Comparison of ENCODE assay signal across 8 mouse cellular contexts in genomic region chr13:72627391-72628321, GRCm38 (mm10). TPM values are rescaled to one million over a fixed set of nuclear protein-coding genes. Genes with fewer than 3 reads are reported as not detected.
DNase-seq lines count a peak whose midpoint lies in the region; ATAC-seq lines count a peak whose summit lies in the region.

No protein-coding gene starts in this region.

- peak overlapping the region; percentile 86 for H3K4me3 ChIP-seq in megakaryocyte, embryonic 14.5 days (replicated peaks)
- H3K4me3 ChIP-seq in heart, embryonic 16.5 days (ENCODE audit: low read length), result peak overlapping the region; percentile 72
- peak overlapping the region; percentile 86 for H3K4me3 ChIP-seq in midbrain, embryonic 12.5 days

- peaks cover 42% of the 10 kb centered on the region for H3K4me1 ChIP-seq in megakaryocyte, embryonic 14.5 days
- H3K4me1 ChIP-seq in heart, embryonic 16.5 days (ENCODE audit: control insufficient read depth, insufficient read depth, low read length), result peaks cover 3% of the 10 kb centered on the region; the same call in 1 of the 2 replicates
- peaks cover 58% of the 10 kb centered on the region for H3K4me1 ChIP-seq in midbrain, embryonic 12.5 days

- H3K4me2 ChIP-seq in heart, embryonic 16.5 days (ENCODE audit: low read depth, low read length), result peak overlapping the region; percentile 93
- H3K4me2 ChIP-seq in midbrain, embryonic 12.5 days (replicated peaks), result peak overlapping the region; percentile 66

- peak; percentile 68 to 80 for DNase-seq in kidney, postnatal 4 days
- no peak for DNase-seq in adrenal gland, postnatal 36 days
- DNase-seq in gastrocnemius, postnatal 4 days (ENCODE audit: low spot score in 2 of 2), result no peak
- DNase-seq in left cerebral cortex, postnatal 36 days (ENCODE audit: low spot score in 2 of 2), result no peak

- peaks cover 98% of the 10 kb centered on the region for H3K27me3 ChIP-seq in megakaryocyte, embryonic 14.5 days (replicated peaks)
- H3K27me3 ChIP-seq in heart, embryonic 16.5 days (ENCODE audit: control insufficient read depth, insufficient read depth, low read length), result peaks cover 88% of the 10 kb centered on the region
- H3K27me3 ChIP-seq in midbrain, embryonic 12.5 days, result peaks cover 75% of the 10 kb centered on the region

- intact Hi-C loops in left cerebral cortex, postnatal 36 days (cut with DNase I), result loop anchor here (5.0 kb wide), 2 partner anchors 335 to 635 kb away; partner anchors contain the start of gene Irx4

- no peak for ATAC-seq in megakaryocyte, adult 5-6 weeks (ENCODE audit: poor library complexity, severe bottlenecking)
- peak; percentile 1; the same call in 1 of the 2 replicates for ATAC-seq in heart, embryonic 16.5 days (replicated peaks; ENCODE audit: extremely low read depth, insufficient read depth, low FRiP score)
- ATAC-seq in midbrain, embryonic 12.5 days (ENCODE audit: low FRiP score, low read depth), result no peak; the same call in 1 of the 2 replicates

- H3K36me3 ChIP-seq in megakaryocyte, embryonic 14.5 days (replicated peaks; ENCODE audit: low read length), result no peaks in the 10 kb centered on the region
- H3K36me3 ChIP-seq in heart, embryonic 16.5 days (ENCODE audit: control insufficient read depth, insufficient read depth), result no peaks in the 10 kb centered on the region
- H3K36me3 ChIP-seq in midbrain, embryonic 12.5 days, result 0 out of 2 replicates have a peak, but pooled peaks cover 13% of the 10 kb centered on the region

- H3K27ac ChIP-seq in heart, embryonic 16.5 days (ENCODE audit: low read length), result peak overlapping the region; percentile 67
- H3K27ac ChIP-seq in midbrain, embryonic 12.5 days (replicated peaks), result peak overlapping the region; percentile 83

- H3K9ac ChIP-seq in heart, embryonic 16.5 days (ENCODE audit: low read length), result peak overlapping the region; percentile 66
- H3K9ac ChIP-seq in midbrain, embryonic 12.5 days (replicated peaks), result peak overlapping the region; percentile 98

- WGBS in heart, embryonic 16.5 days, result under 1% methylated on average over 42 of the region's 42 CpGs
- WGBS in midbrain, embryonic 12.5 days, result under 1% methylated on average over 42 of the region's 42 CpGs

- peaks cover 20% of the 10 kb centered on the region for H3K9me3 ChIP-seq in megakaryocyte, embryonic 14.5 days
- H3K9me3 ChIP-seq in heart, embryonic 16.5 days (replicated peaks; ENCODE audit: control insufficient read depth, low read length), result no peaks in the 10 kb centered on the region
- no peaks in the 10 kb centered on the region for H3K9me3 ChIP-seq in midbrain, embryonic 12.5 days

RNA-seq across cellular contexts. Expression of gene Irx2, which starts 1.0 kb away (rescaled TPM):
- polyA plus RNA-seq in megakaryocyte, embryonic 14.5 days (2012; ENCODE audit: insufficient read depth, low replicate concordance), result not detected in 2 replicates
- total RNA-seq in megakaryocyte, adult 5-6 weeks (2015), result not detected in 2 replicates
- not detected in 2 replicates for total RNA-seq in megakaryocyte, adult 5-6 weeks (2017)
- 5.9 and 8.6 TPM in 2 replicates for polyA plus RNA-seq in heart, embryonic 16.5 days (2015; fragmentation: Nextera tagmentation; extraction: Ambion mirVana)
- 44.9 and 51.5 TPM in 2 replicates for polyA plus RNA-seq in midbrain, embryonic 12.5 days (2016; fragmentation: Nextera tagmentation; extraction: Ambion mirVana)
- total RNA-seq in adrenal gland, postnatal 36 days (2021), result under 1 TPM; 0.23 to 0.43 TPM
- under 1 TPM; 0.49 to 0.52 TPM for total RNA-seq in gastrocnemius, postnatal 4 days (2021)
- not detected for total RNA-seq in left cerebral cortex, postnatal 36 days (2021)

Comparison
In these comparisons a context has a peak if more than half of its experiments do, and no peak if none do; other contexts are left out.
1. DNase-seq: peak in kidney, postnatal 4 days (2 of 2); none in adrenal gland, postnatal 36 days (0 of 2), gastrocnemius, postnatal 4 days (0 of 2) and left cerebral cortex, postnatal 36 days (0 of 2).
2. Peak in every context shown above with its lines, with median percentiles within 50 percentile points of each other: H3K4me3 ChIP-seq.